Mouse (Mus musculus) lung, postnatal 10 days (tissue): ENCODE measurements at regions not wholly inside any gene's neighbourhood (a gene's known extent, or its start where the extent isn't known, plus 50 kb on each side); places are given as distances from the start of the nearest gene placed in this dataset.

Experiments
- DNase-seq: peaks from one replicate; pipeline ENCODE4 v3.0.0; 2021

GRCm38 (mm10) chr19:15032297-15032947 lies 434.6 kb upstream of the Tle4 start:
- DNase-seq = no peak

GRCm38 (mm10) chr19:15031483-15031882 lies 433.6 kb upstream of the Tle4 start:
- no peak for DNase-seq

GRCm38 (mm10) chr19:15003596-15003995 lies 405.7 kb upstream of the Tle4 start:
- DNase-seq = no peak

- DNase-seq = peak; percentile 3
These were observed 395.5 kb upstream of the Tle4 start for GRCm38 (mm10) chr19:14993344-14993743.

DNA sequence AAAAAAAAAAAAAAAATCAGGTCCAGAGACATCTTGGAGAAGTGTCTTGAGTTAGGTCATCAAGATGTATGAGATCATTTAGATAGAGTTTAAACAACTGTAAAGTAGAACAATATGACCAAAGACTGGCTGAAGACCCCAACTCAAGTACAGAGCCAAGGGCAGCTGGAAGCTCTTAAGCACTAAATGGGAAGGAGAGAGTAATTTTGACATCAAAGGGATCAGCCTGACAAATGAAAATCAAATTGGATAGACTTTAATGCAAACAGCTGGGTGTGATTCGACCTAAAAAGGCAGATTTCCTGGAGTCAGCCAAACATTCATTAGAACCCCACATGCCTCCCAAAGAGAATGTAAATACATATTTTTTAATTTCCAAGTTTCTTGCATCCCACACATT lies 372.3 kb upstream of the Tle4 start:
- no peak for DNase-seq

- no peak for DNase-seq
These were observed 370.4 kb upstream of the Tle4 start for GRCm38 (mm10) chr19:14968283-14968682.

GRCm38 (mm10) chr19:14957727-14958126 lies 359.9 kb upstream of the Tle4 start:
- no peak for DNase-seq

GRCm38 (mm10) chr19:14957154-14957553 lies 359.3 kb upstream of the Tle4 start:
- no peak for DNase-seq

DNA sequence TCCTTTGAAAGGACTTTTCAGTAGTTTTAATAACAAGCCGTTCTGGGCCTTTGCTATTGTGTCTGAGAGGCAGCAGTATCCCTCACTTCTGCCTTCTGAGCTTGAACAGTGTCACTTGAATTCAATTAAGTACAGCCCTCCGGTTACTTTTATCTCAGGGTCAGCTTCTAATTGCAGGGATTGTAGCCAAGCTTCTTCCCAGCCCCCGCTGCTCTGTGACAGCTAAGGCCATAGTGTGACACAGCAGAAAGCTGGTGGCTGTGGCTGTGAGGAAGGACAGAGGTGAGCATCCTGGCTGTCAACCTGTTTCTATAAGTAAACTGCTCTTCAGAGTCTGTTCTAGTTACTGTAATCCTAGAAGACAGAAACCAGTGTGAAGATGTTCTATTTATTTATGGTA lies 358.5 kb upstream of the Tle4 start:
- no peak for DNase-seq

DNA sequence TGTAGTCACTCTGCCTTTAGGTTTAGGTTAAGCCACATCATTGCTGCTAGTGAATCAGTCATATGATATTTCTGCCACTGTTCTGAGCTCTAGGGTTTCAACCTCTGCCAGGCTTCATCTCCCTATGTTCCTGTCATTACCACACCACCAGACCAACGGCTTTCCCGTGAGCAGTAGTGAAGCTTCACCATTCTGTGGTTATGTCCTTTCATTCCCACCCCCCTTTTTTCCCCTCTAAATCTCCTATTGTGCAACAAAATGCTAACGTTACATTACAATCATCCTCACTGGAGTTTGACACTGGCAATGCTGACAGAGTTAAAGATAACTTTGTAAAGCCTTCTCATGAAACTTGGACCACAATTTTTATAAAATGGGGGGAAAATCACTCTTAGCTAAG lies 358.1 kb upstream of the Tle4 start:
- DNase-seq = no peak

DNA sequence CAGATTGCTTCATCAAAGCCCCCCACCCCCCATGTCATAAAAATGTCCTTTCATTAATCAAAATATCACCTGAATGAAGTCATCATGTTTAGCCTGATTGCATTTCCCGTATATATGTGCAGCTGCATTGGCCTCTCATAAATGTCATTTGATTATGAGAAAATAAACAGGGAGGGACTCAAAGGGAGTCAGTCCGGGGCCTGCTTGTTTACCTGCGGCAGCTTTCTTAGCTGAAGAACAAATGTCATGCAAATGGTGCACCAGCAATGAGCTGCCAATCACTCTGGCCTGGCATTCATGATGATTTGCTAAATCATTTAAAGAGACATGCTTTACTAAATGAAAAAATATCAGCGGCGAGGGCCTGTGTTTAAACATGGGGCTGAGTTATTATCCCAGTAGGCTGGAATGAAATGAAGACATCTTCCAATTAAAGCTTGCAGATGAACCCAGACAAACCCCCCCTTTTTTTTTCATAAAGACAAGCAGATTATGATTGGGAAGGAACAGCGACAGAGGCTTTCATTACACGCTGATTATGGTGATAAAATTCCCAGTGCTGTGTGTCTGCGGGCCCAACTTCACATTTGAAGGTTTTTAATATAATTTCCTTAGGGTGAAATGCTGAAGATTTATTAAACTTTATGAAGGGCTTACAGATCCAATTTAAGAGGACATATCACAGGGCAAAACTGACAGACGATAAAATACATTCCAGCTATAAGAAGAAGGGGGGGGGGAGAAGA lies 342.5 kb upstream of the Tle4 start:
- DNase-seq = no peak

DNA sequence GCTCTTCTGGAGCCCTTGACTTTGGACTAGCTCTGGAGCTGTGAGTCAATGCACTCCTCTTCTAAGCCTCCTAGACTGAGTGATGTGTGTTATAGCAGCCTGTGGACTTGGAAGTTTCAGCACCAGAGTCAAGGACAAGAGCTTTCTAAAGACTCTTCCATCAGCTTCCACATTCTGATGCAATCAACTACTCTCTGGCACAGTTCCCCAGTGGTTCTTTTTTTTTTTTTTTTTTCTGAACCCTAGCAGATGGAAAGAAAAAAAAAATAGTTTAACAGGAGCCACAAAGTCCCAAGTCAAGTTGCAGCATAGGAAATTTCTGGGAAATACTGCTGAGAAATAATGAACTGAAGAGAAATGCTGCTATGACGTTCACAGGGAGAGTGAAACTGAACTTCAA lies 324.4 kb upstream of the Tle4 start:
- DNase-seq = peak; percentile 5

DNA sequence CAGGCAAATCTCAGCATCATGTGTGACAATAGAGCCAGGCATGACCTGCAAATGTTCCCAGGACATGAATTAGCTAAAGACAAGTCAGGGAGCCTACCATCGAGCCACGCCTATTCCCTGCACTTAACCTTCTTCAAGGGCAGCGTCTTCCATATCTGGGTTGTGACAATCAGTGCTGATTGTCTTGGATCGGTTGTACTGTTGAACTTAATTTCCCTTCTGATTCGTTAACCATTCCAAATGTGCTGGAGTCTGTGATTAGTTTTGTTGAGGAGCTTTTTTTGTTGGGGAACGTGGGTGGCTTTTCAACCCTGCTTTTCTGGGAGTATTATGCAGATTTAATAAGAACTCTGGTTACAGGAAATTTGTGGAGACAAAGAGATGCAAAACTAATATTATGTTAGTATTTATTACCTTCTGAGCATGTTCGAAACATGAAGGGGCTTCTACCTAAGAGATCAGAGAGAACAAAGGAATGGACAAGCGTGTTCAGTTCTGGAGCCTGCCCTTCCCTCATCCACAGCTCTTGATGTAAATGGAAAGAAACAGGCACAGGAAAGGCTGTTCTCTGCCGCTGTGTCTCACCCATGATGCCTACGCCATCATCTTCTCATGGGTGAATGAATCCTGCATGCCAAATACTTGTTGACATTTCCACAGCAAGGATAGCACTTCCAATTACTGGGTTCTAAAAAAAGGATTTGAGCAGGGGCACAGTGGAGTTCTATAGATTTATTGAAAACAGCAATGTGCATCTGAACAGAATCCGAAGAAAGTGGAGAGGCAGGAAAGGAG lies 313.4 kb upstream of the Tle4 start:
- DNase-seq = no peak

GRCm38 (mm10) chr19:14894875-14895274 lies 297.0 kb upstream of the Tle4 start:
- DNase-seq = no peak

- no peak for DNase-seq
These were observed 294.5 kb upstream of the Tle4 start for GRCm38 (mm10) chr19:14892390-14892758.

- no peak for DNase-seq
These were observed 294.0 kb upstream of the Tle4 start for GRCm38 (mm10) chr19:14891689-14892389.

DNA sequence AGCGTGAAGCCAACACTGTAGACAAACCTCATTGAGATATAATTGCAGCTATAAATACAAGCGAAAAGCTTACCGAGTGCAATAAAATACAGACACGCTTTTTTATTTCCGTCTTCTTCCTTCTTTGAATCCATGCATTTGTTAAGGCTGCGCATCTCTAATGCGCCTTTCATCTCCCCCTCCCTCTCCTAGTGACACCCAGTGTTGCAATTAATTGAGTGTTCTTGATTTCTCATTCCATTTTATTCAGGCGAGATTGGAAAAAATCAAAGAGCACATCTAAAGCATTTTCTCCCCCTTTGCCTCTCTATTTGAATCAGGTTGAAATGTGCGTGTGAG lies 293.2 kb upstream of the Tle4 start:
- DNase-seq = no peak

DNA sequence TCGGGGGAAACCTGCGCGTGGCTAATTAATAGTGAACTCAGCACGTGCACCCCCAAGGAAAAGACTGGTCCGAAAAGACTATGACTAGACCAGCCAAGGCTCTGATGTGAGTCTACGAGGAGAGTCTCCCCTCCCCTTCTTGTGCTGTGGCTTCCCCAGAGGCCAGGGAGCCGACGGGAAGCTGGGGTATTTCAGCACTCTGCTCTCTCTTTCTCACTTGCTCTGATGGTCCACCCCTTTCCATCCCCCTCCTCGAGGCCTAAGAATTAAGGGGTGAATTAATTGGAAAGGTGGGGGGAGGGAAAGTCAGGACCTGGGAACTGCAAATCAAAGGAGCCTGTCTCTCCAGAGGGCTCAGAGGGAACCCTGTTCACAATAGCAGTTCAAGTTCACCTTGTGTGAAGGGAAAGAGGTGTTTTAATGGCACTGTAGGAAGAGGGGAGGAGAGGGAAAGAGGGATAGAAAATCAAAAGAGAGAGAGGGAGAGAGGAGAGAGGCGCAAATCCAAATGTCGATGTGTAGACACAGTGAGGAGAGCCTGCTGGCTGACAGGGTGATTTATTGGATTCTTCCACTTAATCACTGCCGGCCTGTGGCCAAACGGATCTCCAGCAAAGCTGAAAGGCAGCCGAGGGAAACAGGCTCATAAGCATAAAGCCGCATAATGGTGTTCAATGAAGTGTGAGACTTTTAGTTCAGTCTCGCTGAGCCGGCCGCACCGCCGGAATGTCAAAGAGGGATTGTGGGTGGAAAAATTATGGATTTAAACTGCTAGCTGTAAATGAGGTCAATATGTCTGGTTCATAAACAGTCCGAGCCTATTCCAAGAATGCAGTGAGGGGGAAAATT lies 292.6 kb upstream of the Tle4 start:
- DNase-seq = peak; percentile 49

DNA sequence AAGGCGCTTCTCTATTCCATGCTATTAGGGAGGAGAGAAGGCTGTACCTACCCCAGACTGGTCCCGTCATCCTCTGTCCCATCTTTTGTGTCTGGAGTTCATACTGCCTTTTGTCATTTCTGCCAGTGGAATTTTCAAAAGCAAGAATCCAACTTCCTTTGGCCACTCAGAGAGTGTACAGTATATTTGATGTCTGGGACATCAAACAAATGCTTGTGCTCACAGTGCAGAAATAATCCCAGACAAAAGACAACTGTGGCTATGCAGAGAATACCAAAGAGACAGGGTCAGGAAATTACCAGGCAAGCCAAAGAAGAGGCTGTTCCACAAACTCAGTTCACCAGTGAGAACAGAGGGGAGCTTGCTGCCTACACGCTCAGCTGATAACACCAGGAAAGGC lies 291.9 kb upstream of the Tle4 start:
- DNase-seq = no peak

- no peak for DNase-seq
These were observed 286.0 kb upstream of the Tle4 start for GRCm38 (mm10) chr19:14883707-14884421.

- no peak for DNase-seq
These were observed 283.0 kb upstream of the Tle4 start for GRCm38 (mm10) chr19:14880818-14881217.

DNA sequence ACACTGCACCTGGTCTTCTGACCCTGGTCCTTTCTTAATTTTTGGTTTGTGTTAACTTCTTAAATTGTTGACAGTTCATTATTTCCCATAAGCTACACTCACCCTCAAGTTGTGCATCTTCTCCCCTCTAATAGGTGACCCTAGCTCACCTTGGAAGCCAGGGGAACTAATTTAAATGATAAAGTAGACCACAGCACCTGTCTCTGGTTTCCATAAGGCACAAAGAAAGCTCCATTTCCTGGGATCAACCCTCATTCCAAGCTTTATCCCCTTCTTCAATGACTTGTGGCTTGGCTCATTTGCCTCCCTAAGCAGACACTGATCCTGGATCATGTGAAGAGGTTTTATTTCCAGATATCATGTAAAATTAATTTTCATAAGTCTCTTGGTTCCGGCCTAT lies 276.1 kb upstream of the Tle4 start:
- no peak for DNase-seq
